In genomic region chr11:77663639-77664038, GRCm38 (mm10) we compare ENCODE assay signal across 16 mouse cellular contexts.
"Had no signal": no experiment of that assay in that cellular context is flagged by ENCODE, and none has a peak within 500 bp of the region (broad histone marks: within the 10 kb centered on the region; RNA-seq: fewer than 3 reads in every experiment).

No protein-coding gene starts in this region.

- DNase-seq: liver, embryonic 13.5 days; lung, adult 18-20 months; lung, embryonic 14.5 days; lung, postnatal 14 days; lung, postnatal 4 days; right cerebral cortex, postnatal 14 days; thymus, adult 18-20 months; thymus, postnatal 14 days; thymus, postnatal 36 days had no signal

- H3K4me3 ChIP-seq: liver, embryonic 13.5 days; liver, embryonic 15.5 days; midbrain, embryonic 13.5 days; midbrain, embryonic 15.5 days; neural tube, embryonic 12.5 days; stomach, embryonic 15.5 days had no signal

- H3K9me3 ChIP-seq: liver, embryonic 13.5 days; liver, embryonic 15.5 days; midbrain, embryonic 13.5 days; midbrain, embryonic 15.5 days; neural tube, embryonic 12.5 days; stomach, embryonic 15.5 days had no signal

- H3K9ac ChIP-seq: liver, embryonic 13.5 days; liver, embryonic 15.5 days; lung, embryonic 14.5 days; midbrain, embryonic 13.5 days; midbrain, embryonic 15.5 days; neural tube, embryonic 12.5 days; stomach, embryonic 15.5 days had no signal

- H3K27me3 ChIP-seq: liver, embryonic 13.5 days; liver, embryonic 15.5 days; midbrain, embryonic 13.5 days; midbrain, embryonic 15.5 days; neural tube, embryonic 12.5 days; stomach, embryonic 15.5 days had no signal

- H3K4me2 ChIP-seq: liver, embryonic 13.5 days; liver, embryonic 15.5 days; lung, embryonic 14.5 days; midbrain, embryonic 11.5 days; midbrain, embryonic 13.5 days; midbrain, embryonic 15.5 days; neural tube, embryonic 12.5 days; stomach, embryonic 15.5 days had no signal

- H3K36me3 ChIP-seq: liver, embryonic 13.5 days; liver, embryonic 15.5 days; midbrain, embryonic 13.5 days; midbrain, embryonic 15.5 days; neural tube, embryonic 12.5 days; stomach, embryonic 15.5 days had no signal

- H3K27ac ChIP-seq: liver, embryonic 13.5 days; liver, embryonic 15.5 days; midbrain, embryonic 13.5 days; midbrain, embryonic 15.5 days; neural tube, embryonic 12.5 days; stomach, embryonic 15.5 days; stomach, postnatal 0 days had no signal

- ATAC-seq: midbrain, embryonic 13.5 days; midbrain, embryonic 15.5 days had no signal

- H3K4me1 ChIP-seq: liver, embryonic 13.5 days; liver, embryonic 15.5 days; midbrain, embryonic 13.5 days; midbrain, embryonic 15.5 days; neural tube, embryonic 12.5 days; stomach, embryonic 15.5 days had no signal
